In the genomic region with DNA sequence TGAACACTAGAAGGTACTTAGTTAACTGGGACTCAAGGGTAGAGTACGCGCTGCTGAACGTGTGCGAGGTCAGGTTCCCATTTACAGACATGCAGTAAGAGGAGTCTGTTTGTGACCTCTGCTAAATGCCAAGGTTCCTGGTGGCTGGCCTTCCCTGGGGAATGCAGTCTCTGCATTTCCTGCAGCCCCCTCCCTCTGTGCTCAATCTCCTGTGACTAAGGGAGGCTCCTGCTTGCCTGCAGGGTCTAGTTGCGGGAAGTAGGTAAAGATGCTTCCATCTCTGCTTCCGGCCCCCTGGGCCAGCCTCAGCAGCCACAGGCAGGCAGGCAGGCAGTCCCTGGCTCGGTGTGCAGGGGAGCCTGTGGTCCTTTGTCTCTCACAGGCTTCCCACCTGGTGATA, we compare ENCODE assay signal across 11 mouse cellular contexts. TPM values are rescaled to one million over a fixed set of nuclear protein-coding genes. Genes with fewer than 3 reads are reported as not detected.
DNase-seq lines count a peak whose midpoint lies in the region; ATAC-seq and TF ChIP-seq lines count a peak whose summit lies in the region.
"Had no signal": no experiment of that assay in that cellular context is flagged by ENCODE, and none has a peak within 500 bp of the region (broad histone marks: within the 10 kb centered on the region; RNA-seq: fewer than 3 reads in every experiment).

No protein-coding gene starts in this region.

- ATAC-seq in intestine, postnatal 0 days: no peak
- no peak for ATAC-seq in intestine, embryonic 15.5 days
- no peak for ATAC-seq in CD4-positive, CD25-positive, alpha-beta regulatory T cell, adult 4 months
- ATAC-seq: forebrain, postnatal 0 days; midbrain, embryonic 16.5 days; Patski had no signal

- H3K27me3 ChIP-seq in intestine, postnatal 0 days (replicated peaks; ENCODE audit: control insufficient read depth, insufficient read depth, low read length): no peaks in the 10 kb centered on the region
- no peaks in the 10 kb centered on the region for H3K27me3 ChIP-seq in intestine, embryonic 15.5 days (replicated peaks)
- H3K27me3 ChIP-seq in spleen, adult 2 months (ENCODE audit: control insufficient read depth, insufficient read depth, low read length): no peaks in the 10 kb centered on the region
- H3K27me3 ChIP-seq: Patski had no signal

- H3K36me3 ChIP-seq in intestine, postnatal 0 days (ENCODE audit: control insufficient read depth, insufficient read depth): peaks cover 36% of the 10 kb centered on the region
- H3K36me3 ChIP-seq in intestine, embryonic 15.5 days: peaks cover 20% of the 10 kb centered on the region
- peaks cover 4% of the 10 kb centered on the region; the same call in 1 of the 2 replicates for H3K36me3 ChIP-seq in spleen, adult 2 months (ENCODE audit: control insufficient read depth, insufficient read depth, low read length)

- no peak overlapping the region for H3K27ac ChIP-seq in intestine, postnatal 0 days (ENCODE audit: low read depth, low read length)
- H3K27ac ChIP-seq in intestine, embryonic 15.5 days: no peak overlapping the region
- H3K27ac ChIP-seq in spleen, adult 2 months (ENCODE audit: insufficient read depth, low read length): peak overlapping the region; percentile 37; the same call in 1 of the 2 replicates

- 0 out of 2 replicates have a peak overlapping the region, but pooled peaks have one; percentile 7 for H3K9ac ChIP-seq in intestine, postnatal 0 days (ENCODE audit: low read depth, low read length)
- H3K9ac ChIP-seq in intestine, embryonic 15.5 days: no peak overlapping the region
- H3K9ac ChIP-seq: forebrain, postnatal 0 days had no signal

- no peak overlapping the region for H3K4me2 ChIP-seq in intestine, postnatal 0 days (replicated peaks; ENCODE audit: low read depth)
- H3K4me2 ChIP-seq in intestine, embryonic 15.5 days (replicated peaks): no peak overlapping the region

- H3K4me3 ChIP-seq in intestine, postnatal 0 days (ENCODE audit: low read depth, low read length): no peak overlapping the region
- no peak overlapping the region for H3K4me3 ChIP-seq in intestine, embryonic 15.5 days (replicated peaks)
- H3K4me3 ChIP-seq in spleen, adult 2 months (ENCODE audit: extremely low read depth, insufficient read depth, insufficient read length): no peak overlapping the region

- DNase-seq in adrenal gland, adult 8-10 months: peak; percentile 71
- no peak for DNase-seq in adrenal gland, postnatal 25 days
- no peak for DNase-seq in spleen, adult 2 months (ENCODE audit: low read depth in 1 of 2, low spot score in 2 of 2)
- no peak for DNase-seq in spleen, postnatal 10 days (ENCODE audit: low spot score in 2 of 2)
- peak; percentile 40 for DNase-seq in yolk sac, embryonic 10.5 days (ENCODE audit: low spot score)
- DNase-seq: forebrain, postnatal 0 days had no signal

- 0 out of 2 replicates have a peak, but pooled peaks cover 3% of the 10 kb centered on the region for H3K4me1 ChIP-seq in intestine, postnatal 0 days (replicated peaks; ENCODE audit: control insufficient read depth, insufficient read depth, low read length)
- peaks cover 12% of the 10 kb centered on the region for H3K4me1 ChIP-seq in intestine, embryonic 15.5 days (replicated peaks)
- no peaks in the 10 kb centered on the region for H3K4me1 ChIP-seq in spleen, adult 2 months (ENCODE audit: control insufficient read depth, insufficient read depth, insufficient read length)

- WGBS in intestine, postnatal 0 days: 66% methylated on average over 7 of the region's 7 CpGs
- 57% methylated on average over 7 of the region's 7 CpGs for WGBS in intestine, embryonic 15.5 days
- 82% methylated on average over 7 of the region's 7 CpGs for WGBS in spleen, adult 2 months

- no peaks in the 10 kb centered on the region for H3K9me3 ChIP-seq in intestine, postnatal 0 days (ENCODE audit: control insufficient read depth)
- H3K9me3 ChIP-seq in intestine, embryonic 15.5 days: no peaks in the 10 kb centered on the region

- TF ChIP-seq POLR2A in spleen, adult 2 months (IDR thresholded peaks at IDR 0.05; ENCODE audit: low read depth, low read length): no peak

- no peak for TF ChIP-seq CTCF in intestine, postnatal 0 days (IDR thresholded peaks at IDR 0.05; ENCODE audit: low read depth)
- TF ChIP-seq CTCF in spleen, adult 2 months (IDR thresholded peaks at IDR 0.05; ENCODE audit: extremely low read depth, insufficient read depth, insufficient read length, insufficient replicate concordance): no peak

RNA-seq across cellular contexts. Expression of gene Txn2, which starts 16.2 kb away (rescaled TPM):
- 100 to 1,000 TPM; 548 to 745 (median 627) TPM for total RNA-seq in adrenal gland, adult 8-10 months (2022)
- total RNA-seq in adrenal gland, postnatal 25 days (2021): 483 and 599 TPM in 2 replicates
- 165 and 173 TPM in 2 replicates for polyA plus RNA-seq in intestine, postnatal 0 days (2015; fragmentation: Nextera tagmentation; extraction: Ambion mirVana)
- polyA plus RNA-seq in intestine, embryonic 15.5 days (2015; fragmentation: Nextera tagmentation; extraction: Ambion mirVana): 314 and 350 TPM in 2 replicates
- 115 and 139 TPM in 2 replicates for polyA plus RNA-seq in spleen, adult 2 months (2012; rRNA removed)
- polyA plus RNA-seq in CD4-positive, CD25-positive, alpha-beta regulatory T cell, adult 4 months (2017; shearing (Covaris generic)): 100 to 1,000 TPM; 232 to 276 TPM

RNA-seq across cellular contexts. Expression of gene Foxred2, which starts 43.9 kb away (rescaled TPM):
- total RNA-seq in adrenal gland, adult 8-10 months (2022): 1 to 10 TPM; 4.2 to 9.3 (median 6.3) TPM
- total RNA-seq in adrenal gland, postnatal 25 days (2021): 2.7 and 4.2 TPM in 2 replicates
- 0.33 and 0.46 TPM in 2 replicates for polyA plus RNA-seq in intestine, postnatal 0 days (2015; fragmentation: Nextera tagmentation; extraction: Ambion mirVana)
- 2.5 and 2.6 TPM in 2 replicates for polyA plus RNA-seq in intestine, embryonic 15.5 days (2015; fragmentation: Nextera tagmentation; extraction: Ambion mirVana)
- polyA plus RNA-seq in spleen, adult 2 months (2012; rRNA removed): 6.4 and 7.8 TPM in 2 replicates
- polyA plus RNA-seq in CD4-positive, CD25-positive, alpha-beta regulatory T cell, adult 4 months (2017; shearing (Covaris generic)): 1 to 10 TPM; 2.8 to 4.2 TPM

RNA-seq across cellular contexts. Expression of gene Eif3d, which starts 58.0 kb away (rescaled TPM):
- 100 to 1,000 TPM; 140 to 159 (median 147) TPM for total RNA-seq in adrenal gland, adult 8-10 months (2022)
- 140 and 156 TPM in 2 replicates for total RNA-seq in adrenal gland, postnatal 25 days (2021)
- 59.5 and 67.4 TPM in 2 replicates for polyA plus RNA-seq in intestine, postnatal 0 days (2015; fragmentation: Nextera tagmentation; extraction: Ambion mirVana)
- polyA plus RNA-seq in intestine, embryonic 15.5 days (2015; fragmentation: Nextera tagmentation; extraction: Ambion mirVana): 187 and 189 TPM in 2 replicates
- polyA plus RNA-seq in spleen, adult 2 months (2012; rRNA removed): 99.6 and 103 TPM in 2 replicates
- polyA plus RNA-seq in CD4-positive, CD25-positive, alpha-beta regulatory T cell, adult 4 months (2017; shearing (Covaris generic)): 100 to 1,000 TPM; 161 to 213 TPM

Comparison
In these comparisons a context has a peak if more than half of its experiments do, and no peak if none do; other contexts are left out.
1. DNase-seq: peak in adrenal gland, adult 8-10 months (single experiment) and yolk sac, embryonic 10.5 days (single experiment); none in adrenal gland, postnatal 25 days (single experiment), spleen, adult 2 months (0 of 2) and spleen, postnatal 10 days (0 of 2).